Mouse (Mus musculus): ENCODE data around the gene Gpr33. TPM values are rescaled to one million over a fixed set of nuclear protein-coding genes. Genes with fewer than 3 reads are reported as not detected.

The Gpr33 gene
- not detected in 2 replicates for total RNA-seq (2023)

GRCm38 (mm10) chr12:52027963-52028362 lies at the start of gene Gpr33:
Gene Gpr33, minus strand, starts transcription at chr12:52028063.

GRCm38 (mm10) chr12:52005877-52006632 lies 21.8 kb downstream of the Gpr33 start, which contains the start of gene Dtd2:
Gene Dtd2, minus strand, starts transcription at chr12:52006501.

Other genes with a start within 250 kb of the Gpr33 start
- 105 and 143 TPM in 2 replicates for gene Hectd1, start 198.5 kb downstream of the Gpr33 start, total RNA-seq (2023)
- 25.5 and 40.8 TPM in 2 replicates for gene Heatr5a, start 56.7 kb downstream of the Gpr33 start, total RNA-seq (2023)
- gene Dtd2, start 21.6 kb downstream of the Gpr33 start, total RNA-seq (2023), result 1.7 and 2.4 TPM in 2 replicates
- 0.34 and 1.6 TPM in 2 replicates for gene Nubpl, start 69.7 kb upstream of the Gpr33 start, total RNA-seq (2023)